Mouse (Mus musculus) heart, adult 2 months (tissue): Measurements from ENCODE around the gene Slc35e3.

Source experiments
- CTCF ChIP-seq: fragments of 200-600 bp; IDR thresholded peaks from 2 replicates; pipeline ENCODE4 v1.8.1; 2022; ENCODE audit warnings: antibody characterized with exemption, mild to moderate bottlenecking, moderate library complexity
- EP300 ChIP-seq: fragments of 200-500 bp; IDR thresholded peaks from 2 replicates; pipeline ENCODE4 v1.6.1; 2011; ENCODE audit warnings: low read depth, low read length, control low read depth; ENCODE audit not compliant: insufficient read depth
- POLR2A ChIP-seq: fragments of 200-500 bp; IDR thresholded peaks from 2 replicates; pipeline ENCODE4 v1.6.1; 2011; ENCODE audit warnings: mild to moderate bottlenecking, low read depth, low read length, control low read depth; ENCODE audit not compliant: insufficient read depth

- no peak for TF ChIP-seq CTCF
- TF ChIP-seq POLR2A = no peak
- TF ChIP-seq EP300 = no peak
These were observed 36.5 kb upstream of the Slc35e3 start for GRCm38 (mm10) chr10:117782491-117783260.
